Mouse (Mus musculus) CD4-positive, CD25-positive, alpha-beta regulatory T cell (primary cell): ENCODE results near the gene Thbs1. TPM values are rescaled to one million over a fixed set of nuclear protein-coding genes. Genes with fewer than 3 reads are reported as not detected.

Source experiments
- polyA plus RNA-seq: library from polyadenylated mRNA; unstranded; fragments of 100-300 nt; shearing (Covaris generic); gene quantifications from one replicate; pipeline ENCODE4 v1.2.1, GENCODE M21; 2017

Gene Thbs1
- polyA plus RNA-seq: 0.14 TPM

GRCm38 (mm10) chr2:118111488-118112131 is at the start of gene Thbs1:
Thbs1 (plus strand) TSS chr2:118111876.

Other genes with a start within 250 kb of the Thbs1 start
- not detected for gene Fsip1, start 145.1 kb downstream of the Thbs1 start, polyA plus RNA-seq